Mouse (Mus musculus): Measurements from ENCODE around the gene Hnrnpul2. TPM values are rescaled to one million over a fixed set of nuclear protein-coding genes. Genes with fewer than 3 reads are reported as not detected.

Gene Hnrnpul2
- polyA plus RNA-seq, 1 experiment, result 44.0 TPM

Other genes with a start within 250 kb of the Hnrnpul2 start
- gene Slc22a8, start 228.8 kb upstream of the Hnrnpul2 start, polyA plus RNA-seq (2012; rRNA removed), result 1.4 and 1.6 TPM in 2 replicates
- gene Slc22a6, start 202.0 kb upstream of the Hnrnpul2 start, polyA plus RNA-seq (2012; rRNA removed), result not detected in 2 replicates
- not detected in 2 replicates for gene Chrm1, start 156.2 kb upstream of the Hnrnpul2 start, polyA plus RNA-seq (2012; rRNA removed)
- gene Slc3a2, start 96.6 kb upstream of the Hnrnpul2 start, polyA plus RNA-seq (2012; rRNA removed), result 81.8 and 84.2 TPM in 2 replicates
- gene Wdr74, start 84.2 kb upstream of the Hnrnpul2 start, polyA plus RNA-seq (2012; rRNA removed), result 32.2 and 39.3 TPM in 2 replicates
- gene 1700092M07Rik, start 79.3 kb upstream of the Hnrnpul2 start, polyA plus RNA-seq (2012; rRNA removed), result 0.75 and 1.0 TPM in 2 replicates
- gene Stx5a, start 78.6 kb upstream of the Hnrnpul2 start, polyA plus RNA-seq (2012; rRNA removed), result 31.7 and 36.3 TPM in 2 replicates
- 85.1 and 95.1 TPM in 2 replicates for gene Nxf1, start 62.9 kb upstream of the Hnrnpul2 start, polyA plus RNA-seq (2012; rRNA removed)
- 33.9 and 43.4 TPM in 2 replicates for gene Tmem223, start 49.0 kb upstream of the Hnrnpul2 start, polyA plus RNA-seq (2012; rRNA removed)
- gene Tmem179b, start 45.5 kb upstream of the Hnrnpul2 start, polyA plus RNA-seq (2012; rRNA removed), result 51.7 and 63.6 TPM in 2 replicates
- gene Taf6l, start 33.6 kb upstream of the Hnrnpul2 start, polyA plus RNA-seq (2012; rRNA removed), result 7.1 and 8.8 TPM in 2 replicates
- gene Polr2g, start 21.4 kb upstream of the Hnrnpul2 start, polyA plus RNA-seq (2012; rRNA removed), result 57.0 and 60.6 TPM in 2 replicates
- gene Zbtb3, start 17.5 kb upstream of the Hnrnpul2 start, polyA plus RNA-seq (2012; rRNA removed), result 0.74 and 1.0 TPM in 2 replicates
- gene Ttc9c, start 677 bp upstream of the Hnrnpul2 start, polyA plus RNA-seq (2012; rRNA removed), result 16.9 and 19.7 TPM in 2 replicates
- gene AC129217.1, start 9.8 kb downstream of the Hnrnpul2 start, polyA plus RNA-seq (2012; rRNA removed), result 1.3 and 1.5 TPM in 2 replicates
- gene Bscl2, start 17.5 kb downstream of the Hnrnpul2 start, polyA plus RNA-seq (2012; rRNA removed), result 15.4 and 21.0 TPM in 2 replicates
- gene Gng3, start 19.2 kb downstream of the Hnrnpul2 start, polyA plus RNA-seq (2012; rRNA removed), result 0.01 and 0.05 TPM in 2 replicates
- 0.12 TPM in 2 replicates for gene Lrrn4cl, start 30.8 kb downstream of the Hnrnpul2 start, polyA plus RNA-seq (2012; rRNA removed)
- gene Ubxn1, start 51.5 kb downstream of the Hnrnpul2 start, polyA plus RNA-seq (2012; rRNA removed), result 66.5 and 70.7 TPM in 2 replicates
- gene Uqcc3, start 60.9 kb downstream of the Hnrnpul2 start, polyA plus RNA-seq (2012; rRNA removed), result 24.0 and 25.5 TPM in 2 replicates
- 3.7 and 4.3 TPM in 2 replicates for gene Lbhd1, start 63.7 kb downstream of the Hnrnpul2 start, polyA plus RNA-seq (2012; rRNA removed)
- gene Gm49403, start 63.9 kb downstream of the Hnrnpul2 start, polyA plus RNA-seq (2012; rRNA removed), result not detected in 2 replicates
- 56.4 and 61.7 TPM in 2 replicates for gene 1810009A15Rik, start 68.8 kb downstream of the Hnrnpul2 start, polyA plus RNA-seq (2012; rRNA removed)
- 0.08 TPM in 1 of 2 replicates, not detected in the other for gene Gm49416, start 68.9 kb downstream of the Hnrnpul2 start, polyA plus RNA-seq (2012; rRNA removed)
- 10.3 and 12.8 TPM in 2 replicates for gene Ints5, start 73.0 kb downstream of the Hnrnpul2 start, polyA plus RNA-seq (2012; rRNA removed)
- gene Ganab, start 78.1 kb downstream of the Hnrnpul2 start, polyA plus RNA-seq (2012; rRNA removed), result 44.2 and 53.9 TPM in 2 replicates
- gene B3gat3, start 100.4 kb downstream of the Hnrnpul2 start, polyA plus RNA-seq (2012; rRNA removed), result 22.5 and 27.4 TPM in 2 replicates
- gene Rom1, start 109.3 kb downstream of the Hnrnpul2 start, polyA plus RNA-seq (2012; rRNA removed), result 1.9 and 2.8 TPM in 2 replicates
- gene Eml3, start 109.5 kb downstream of the Hnrnpul2 start, polyA plus RNA-seq (2012; rRNA removed), result 9.7 and 11.0 TPM in 2 replicates
- gene Mta2, start 121.9 kb downstream of the Hnrnpul2 start, polyA plus RNA-seq (2012; rRNA removed), result 20.0 and 28.3 TPM in 2 replicates
- 9.8 and 10.6 TPM in 2 replicates for gene Tut1, start 133.8 kb downstream of the Hnrnpul2 start, polyA plus RNA-seq (2012; rRNA removed)
- 194 and 208 TPM in 2 replicates for gene Eef1g, start 147.0 kb downstream of the Hnrnpul2 start, polyA plus RNA-seq (2012; rRNA removed)
- 0.90 and 1.2 TPM in 2 replicates for gene Ahnak, start 169.3 kb downstream of the Hnrnpul2 start, polyA plus RNA-seq (2012; rRNA removed)